Mouse (Mus musculus): ENCODE data around the gene Cdh4. TPM values are rescaled to one million over a fixed set of nuclear protein-coding genes. Genes with fewer than 3 reads are reported as not detected.

Gene Cdh4
- polyA plus RNA-seq, 1 experiment, result not detected

GRCm38 (mm10) chr2:179480800-179481200 lies 38.6 kb downstream of the Cdh4 start:
- Histone ChIP-seq H3K4me3 (no peak overlapping the region), H3ac (ENCODE audit: control insufficient read depth, insufficient read length) (no peak overlapping the region), H3K4me2 (ENCODE audit: low read depth) (no peak overlapping the region), H3K36me3 (ENCODE audit: control insufficient read depth, insufficient read depth) (no peaks in the 10 kb centered on the region), H3K79me2 (ENCODE audit: control insufficient read depth, insufficient read depth) (no peaks in the 10 kb centered on the region), H3K27me3 (ENCODE audit: control insufficient read depth, insufficient read depth, insufficient read length) (no peaks in the 10 kb centered on the region)
- TF ChIP-seq E2F4 (IDR thresholded peaks at IDR 0.05; ENCODE audit: insufficient read depth), result no peak
- TF ChIP-seq TCF12 (IDR thresholded peaks at IDR 0.05; ENCODE audit: insufficient read depth, poor library complexity, severe bottlenecking), result no peak
- TF ChIP-seq REST (IDR thresholded peaks at IDR 0.05; ENCODE audit: insufficient read depth, insufficient read length), result no peak
- TF ChIP-seq SRF (IDR thresholded peaks at IDR 0.05; ENCODE audit: control insufficient read depth, insufficient read length, low read depth), result no peak
- no peak for TF ChIP-seq USF1 (IDR thresholded peaks at IDR 0.05; ENCODE audit: low read depth)
- no peak for TF ChIP-seq MYOD1 (IDR thresholded peaks at IDR 0.05; ENCODE audit: control insufficient read depth in 1 of 3, insufficient read length in 2 of 3, low read depth in 2 of 3)
- no peak for TF ChIP-seq TCF3 (IDR thresholded peaks at IDR 0.05; ENCODE audit: insufficient read length, low read depth)
- no peak for TF ChIP-seq CEBPB (IDR thresholded peaks at IDR 0.05; ENCODE audit: insufficient read depth, poor library complexity, severe bottlenecking)
- no peak for TF ChIP-seq MAX (IDR thresholded peaks at IDR 0.05; ENCODE audit: low read depth)
- TF ChIP-seq MYOG (IDR thresholded peaks at IDR 0.05; ENCODE audit: control insufficient read depth in 1 of 3, insufficient read depth in 1 of 3, insufficient read length in 2 of 3, low read depth in 2 of 3), result no peak
- TF ChIP-seq POLR2AphosphoS2 (IDR thresholded peaks at IDR 0.05; ENCODE audit: insufficient read length, low read depth), result no peak
- TF ChIP-seq POLR2A (IDR thresholded peaks at IDR 0.05; ENCODE audit: insufficient read length, low read depth), result no peak

- Histone ChIP-seq H3ac (ENCODE audit: control insufficient read depth, insufficient read length) (no peak overlapping the region), H3K36me3 (ENCODE audit: control insufficient read depth, insufficient read depth) (no peaks in the 10 kb centered on the region), H3K4me3 (no peak overlapping the region), H3K4me2 (ENCODE audit: low read depth) (no peak overlapping the region), H3K27me3 (ENCODE audit: control insufficient read depth, insufficient read depth, insufficient read length) (no peaks in the 10 kb centered on the region), H3K79me2 (ENCODE audit: control insufficient read depth, insufficient read depth) (no peaks in the 10 kb centered on the region)
- TF ChIP-seq SRF (IDR thresholded peaks at IDR 0.05; ENCODE audit: control insufficient read depth, insufficient read length, low read depth) (no peak), USF1 (IDR thresholded peaks at IDR 0.05; ENCODE audit: low read depth) (no peak), CEBPB (IDR thresholded peaks at IDR 0.05; ENCODE audit: insufficient read depth, poor library complexity, severe bottlenecking) (no peak), MYOG (IDR thresholded peaks at IDR 0.05; ENCODE audit: control insufficient read depth in 1 of 3, insufficient read depth in 1 of 3, insufficient read length in 2 of 3, low read depth in 2 of 3) (no peak), MAX (IDR thresholded peaks at IDR 0.05; ENCODE audit: low read depth) (no peak), REST (IDR thresholded peaks at IDR 0.05; ENCODE audit: insufficient read depth, insufficient read length) (no peak), TCF3 (IDR thresholded peaks at IDR 0.05; ENCODE audit: insufficient read length, low read depth) (no peak), POLR2AphosphoS2 (IDR thresholded peaks at IDR 0.05; ENCODE audit: insufficient read length, low read depth) (no peak), POLR2A (IDR thresholded peaks at IDR 0.05; ENCODE audit: insufficient read length, low read depth) (no peak), TCF12 (IDR thresholded peaks at IDR 0.05; ENCODE audit: insufficient read depth, poor library complexity, severe bottlenecking) (no peak), MYOD1 (IDR thresholded peaks at IDR 0.05; ENCODE audit: control insufficient read depth in 1 of 3, insufficient read length in 2 of 3, low read depth in 2 of 3) (no peak), E2F4 (IDR thresholded peaks at IDR 0.05; ENCODE audit: insufficient read depth) (no peak)
Observed at GRCm38 (mm10) chr2:179481363-179481762, 39.1 kb downstream of the Cdh4 start.

- no peaks in the 10 kb centered on the region for H3K79me2 ChIP-seq (ENCODE audit: control insufficient read depth, insufficient read depth)
- H3K4me2 ChIP-seq (ENCODE audit: low read depth), result no peak overlapping the region
- H3K36me3 ChIP-seq (ENCODE audit: control insufficient read depth, insufficient read depth), result no peaks in the 10 kb centered on the region
- H3K4me3 ChIP-seq, result no peak overlapping the region
- H3K27me3 ChIP-seq (ENCODE audit: control insufficient read depth, insufficient read depth, insufficient read length), result no peaks in the 10 kb centered on the region
- H3ac ChIP-seq (ENCODE audit: control insufficient read depth, insufficient read length), result no peak overlapping the region
- no peak for TF ChIP-seq MYOG (IDR thresholded peaks at IDR 0.05; ENCODE audit: control insufficient read depth in 1 of 3, insufficient read depth in 1 of 3, insufficient read length in 2 of 3, low read depth in 2 of 3)
Observed at GRCm38 (mm10) chr2:179488526-179489139, 46.4 kb downstream of the Cdh4 start.

- no peaks in the 10 kb centered on the region for H3K27me3 ChIP-seq (ENCODE audit: control insufficient read depth, insufficient read depth, insufficient read length)
- no peak overlapping the region for H3K4me2 ChIP-seq (ENCODE audit: low read depth)
- H3K36me3 ChIP-seq (ENCODE audit: control insufficient read depth, insufficient read depth), result no peaks in the 10 kb centered on the region
- no peak overlapping the region for H3K4me3 ChIP-seq
- no peaks in the 10 kb centered on the region for H3K79me2 ChIP-seq (ENCODE audit: control insufficient read depth, insufficient read depth)
- H3ac ChIP-seq (ENCODE audit: control insufficient read depth, insufficient read length), result no peak overlapping the region
- TF ChIP-seq POLR2AphosphoS2 (IDR thresholded peaks at IDR 0.05; ENCODE audit: insufficient read length, low read depth) (no peak), TCF3 (IDR thresholded peaks at IDR 0.05; ENCODE audit: insufficient read length, low read depth) (no peak), MYOD1 (IDR thresholded peaks at IDR 0.05; ENCODE audit: control insufficient read depth in 1 of 3, insufficient read length in 2 of 3, low read depth in 2 of 3) (no peak), SRF (IDR thresholded peaks at IDR 0.05; ENCODE audit: control insufficient read depth, insufficient read length, low read depth) (no peak), POLR2A (IDR thresholded peaks at IDR 0.05; ENCODE audit: insufficient read length, low read depth) (no peak), E2F4 (IDR thresholded peaks at IDR 0.05; ENCODE audit: insufficient read depth) (no peak), CEBPB (IDR thresholded peaks at IDR 0.05; ENCODE audit: insufficient read depth, poor library complexity, severe bottlenecking) (no peak), REST (IDR thresholded peaks at IDR 0.05; ENCODE audit: insufficient read depth, insufficient read length) (no peak), MYOG (IDR thresholded peaks at IDR 0.05; ENCODE audit: control insufficient read depth in 1 of 3, insufficient read depth in 1 of 3, insufficient read length in 2 of 3, low read depth in 2 of 3) (no peak), USF1 (IDR thresholded peaks at IDR 0.05; ENCODE audit: low read depth) (no peak), TCF12 (IDR thresholded peaks at IDR 0.05; ENCODE audit: insufficient read depth, poor library complexity, severe bottlenecking) (no peak), MAX (IDR thresholded peaks at IDR 0.05; ENCODE audit: low read depth) (no peak)
Observed at GRCm38 (mm10) chr2:179491891-179492290, 49.7 kb downstream of the Cdh4 start.

- no peaks in the 10 kb centered on the region for H3K79me2 ChIP-seq (ENCODE audit: control insufficient read depth, insufficient read depth)
- no peak overlapping the region for H3K4me2 ChIP-seq (ENCODE audit: low read depth)
- H3K27me3 ChIP-seq (ENCODE audit: control insufficient read depth, insufficient read depth, insufficient read length), result no peaks in the 10 kb centered on the region
- H3K4me3 ChIP-seq, result no peak overlapping the region
- no peaks in the 10 kb centered on the region for H3K36me3 ChIP-seq (ENCODE audit: control insufficient read depth, insufficient read depth)
- H3ac ChIP-seq (ENCODE audit: control insufficient read depth, insufficient read length), result no peak overlapping the region
- TF ChIP-seq TCF3 (IDR thresholded peaks at IDR 0.05; ENCODE audit: insufficient read length, low read depth) (no peak), MAX (IDR thresholded peaks at IDR 0.05; ENCODE audit: low read depth) (no peak), USF1 (IDR thresholded peaks at IDR 0.05; ENCODE audit: low read depth) (no peak), E2F4 (IDR thresholded peaks at IDR 0.05; ENCODE audit: insufficient read depth) (no peak), POLR2AphosphoS2 (IDR thresholded peaks at IDR 0.05; ENCODE audit: insufficient read length, low read depth) (no peak), POLR2A (IDR thresholded peaks at IDR 0.05; ENCODE audit: insufficient read length, low read depth) (no peak), SRF (IDR thresholded peaks at IDR 0.05; ENCODE audit: control insufficient read depth, insufficient read length, low read depth) (no peak), TCF12 (IDR thresholded peaks at IDR 0.05; ENCODE audit: insufficient read depth, poor library complexity, severe bottlenecking) (no peak), MYOG (IDR thresholded peaks at IDR 0.05; ENCODE audit: control insufficient read depth in 1 of 3, insufficient read depth in 1 of 3, insufficient read length in 2 of 3, low read depth in 2 of 3) (no peak), CEBPB (IDR thresholded peaks at IDR 0.05; ENCODE audit: insufficient read depth, poor library complexity, severe bottlenecking) (no peak), MYOD1 (IDR thresholded peaks at IDR 0.05; ENCODE audit: control insufficient read depth in 1 of 3, insufficient read length in 2 of 3, low read depth in 2 of 3) (no peak), REST (IDR thresholded peaks at IDR 0.05; ENCODE audit: insufficient read depth, insufficient read length) (no peak)
Observed at GRCm38 (mm10) chr2:179494276-179494675, 52.0 kb downstream of the Cdh4 start.

Data from myocyte (in vitro differentiated cells).